Comparison of ENCODE assay signal across 8 mouse cellular contexts in genomic region chr14:121579055-121579454, GRCm38 (mm10).
DNase-seq lines count a peak whose midpoint lies in the region; ATAC-seq and TF ChIP-seq lines count a peak whose summit lies in the region.

No protein-coding gene starts in this region.

- H3K4me2 ChIP-seq in liver, embryonic 11.5 days = no peak overlapping the region
- no peak overlapping the region for H3K4me2 ChIP-seq in midbrain, embryonic 14.5 days (ENCODE audit: low read length)

- WGBS in liver, embryonic 11.5 days = 42% methylated on average over 3 of the region's 3 CpGs
- WGBS in midbrain, embryonic 14.5 days = 38% methylated on average over 3 of the region's 3 CpGs

- no peaks in the 10 kb centered on the region; the same call in 1 of the 2 replicates for H3K27me3 ChIP-seq in liver, embryonic 11.5 days (replicated peaks; ENCODE audit: control insufficient read depth, insufficient read depth, low read length)
- no peaks in the 10 kb centered on the region for H3K27me3 ChIP-seq in MEL (ENCODE audit: control insufficient read depth in 1 of 2, insufficient read depth in 2 of 2, low read length in 2 of 2)
- H3K27me3 ChIP-seq in midbrain, embryonic 14.5 days (ENCODE audit: control insufficient read depth, insufficient read depth, low read length) = no peaks in the 10 kb centered on the region

- no peaks in the 10 kb centered on the region for H3K4me1 ChIP-seq in liver, embryonic 11.5 days (replicated peaks; ENCODE audit: control insufficient read depth, insufficient read depth, low read length)
- H3K4me1 ChIP-seq in MEL (ENCODE audit: control insufficient read depth in 1 of 2, insufficient read depth in 2 of 2, low read length in 2 of 2) = no peaks in the 10 kb centered on the region
- H3K4me1 ChIP-seq in midbrain, embryonic 14.5 days (ENCODE audit: control insufficient read depth, insufficient read depth, low read length) = no peaks in the 10 kb centered on the region

- no peaks in the 10 kb centered on the region for H3K9me3 ChIP-seq in liver, embryonic 11.5 days (ENCODE audit: control insufficient read depth, low read length)
- H3K9me3 ChIP-seq in MEL (replicated peaks; ENCODE audit: insufficient read depth, low read length) = no peaks in the 10 kb centered on the region
- H3K9me3 ChIP-seq in midbrain, embryonic 14.5 days (ENCODE audit: control insufficient read depth, low read length) = no peaks in the 10 kb centered on the region

- no peak overlapping the region for H3K27ac ChIP-seq in liver, embryonic 11.5 days (ENCODE audit: low read depth, low read length)
- no peak overlapping the region for H3K27ac ChIP-seq in MEL (ENCODE audit: control insufficient read depth, low read depth, low read length)
- H3K27ac ChIP-seq in midbrain, embryonic 14.5 days (replicated peaks; ENCODE audit: low read depth, low read length) = no peak overlapping the region

- no peaks in the 10 kb centered on the region for H3K79me2 ChIP-seq in MEL (ENCODE audit: control insufficient read depth, insufficient read depth, low read length, poor library complexity)

- TF ChIP-seq EP300 in MEL (IDR thresholded peaks at IDR 0.05; ENCODE audit: low read depth in 1 of 2, low read length in 2 of 2) = no peak

- no peak for TF ChIP-seq POLR2A in MEL (IDR thresholded peaks at IDR 0.05; ENCODE audit: control insufficient read depth in 1 of 2, insufficient read depth in 1 of 2, low read depth in 1 of 2, low read length in 2 of 2, poor library complexity in 1 of 2)

- peak; percentile 86 for TF ChIP-seq RAD21 in MEL (IDR thresholded peaks at IDR 0.05; ENCODE audit: low read depth, low read length)

- no peaks in the 10 kb centered on the region; the same call in 1 of the 2 replicates for H3K36me3 ChIP-seq in liver, embryonic 11.5 days (ENCODE audit: control insufficient read depth, insufficient read depth, low read length)
- no peaks in the 10 kb centered on the region for H3K36me3 ChIP-seq in MEL (ENCODE audit: control insufficient read depth in 1 of 2, insufficient read depth in 2 of 2, low read length in 2 of 2)
- peaks cover 11% of the 10 kb centered on the region; the same call in 1 of the 2 replicates for H3K36me3 ChIP-seq in midbrain, embryonic 14.5 days (ENCODE audit: control insufficient read depth, insufficient read depth, low read length)

- no peak overlapping the region for H3K9ac ChIP-seq in liver, embryonic 11.5 days (ENCODE audit: low read depth, low read length)
- H3K9ac ChIP-seq in MEL (ENCODE audit: control insufficient read depth, low read depth, low read length, poor library complexity, severe bottlenecking) = no peak overlapping the region
- no peak overlapping the region for H3K9ac ChIP-seq in midbrain, embryonic 14.5 days (replicated peaks; ENCODE audit: low read length)

- peak; percentile 36 for DNase-seq in liver
- no peak for DNase-seq in liver, embryonic 11.5 days (ENCODE audit: low spot score)
- DNase-seq in MEL (ENCODE audit: low read depth, low spot score) = peak; percentile 77
- DNase-seq in adrenal gland, postnatal 4 days (ENCODE audit: low spot score in 2 of 2) = peak; percentile 34 to 35
- peak; percentile 41 to 79 for DNase-seq in kidney, postnatal 36 days
- DNase-seq in midbrain, embryonic 14.5 days = peak; percentile 84
- peak; percentile 81 for DNase-seq in thymus, postnatal 4 days

- H3K4me3 ChIP-seq in liver, embryonic 11.5 days (ENCODE audit: low read depth, low read length) = no peak overlapping the region
- H3K4me3 ChIP-seq in MEL (ENCODE audit: control insufficient read depth in 1 of 2, insufficient read depth in 1 of 2, low read depth in 2 of 2, low read length in 2 of 2) = no peak overlapping the region
- no peak overlapping the region for H3K4me3 ChIP-seq in midbrain, embryonic 14.5 days (replicated peaks; ENCODE audit: low read depth, low read length)

- peak; percentile 75 to 91 (median 75) for TF ChIP-seq CTCF in MEL (IDR thresholded peaks at IDR 0.05 in 2 of 3, conservative IDR thresholded peaks at IDR 0.05 in 1 of 3; ENCODE audit: control insufficient read depth in 1 of 3, insufficient read depth in 1 of 3, low read depth in 2 of 3, low read length in 3 of 3, poor library complexity in 1 of 3, severe bottlenecking in 1 of 3)

- ATAC-seq in liver, embryonic 11.5 days (replicated peaks; ENCODE audit: low FRiP score) = no peak
- ATAC-seq in frontal cortex, adult (ENCODE audit: low TSS enrichment) = peak; percentile 32; the same call in 1 of the 2 replicates
- ATAC-seq in midbrain, embryonic 14.5 days (ENCODE audit: low FRiP score, low TSS enrichment) = no peak

TF ChIP-seq in MEL, 35 proteins besides CTCF, POLR2A, EP300 and RAD21:
- TF ChIP-seq JUND (IDR thresholded peaks at IDR 0.05; ENCODE audit: low read depth, low read length) (no peak), MYC (IDR thresholded peaks at IDR 0.05; ENCODE audit: low read depth, low read length) (peak; percentile 75; the same call in 1 of the 2 replicates), E2F4 (IDR thresholded peaks at IDR 0.05; ENCODE audit: borderline replicate concordance, low read depth, low read length) (no peak), SMC3 (IDR thresholded peaks at IDR 0.05; ENCODE audit: low read depth, low read length) (peak; percentile 83), ZKSCAN1 (IDR thresholded peaks at IDR 0.05; ENCODE audit: low read depth, low read length) (no peak), CHD2 (IDR thresholded peaks at IDR 0.05; ENCODE audit: low read length) (no peak), ZC3H11A (IDR thresholded peaks at IDR 0.05; ENCODE audit: low read depth, low read length) (peak; percentile 80), UBTF (IDR thresholded peaks at IDR 0.05; ENCODE audit: borderline replicate concordance, insufficient read depth, low read depth, low read length) (no peak), TAL1 (IDR thresholded peaks at IDR 0.05; ENCODE audit: low read length) (no peak), USF1 (IDR thresholded peaks at IDR 0.05; ENCODE audit: low read depth, low read length) (no peak), MYB (IDR thresholded peaks at IDR 0.05; ENCODE audit: low read depth, low read length) (no peak), USF2 (IDR thresholded peaks at IDR 0.05; ENCODE audit: borderline replicate concordance in 1 of 2, insufficient read depth in 1 of 2, low read depth in 1 of 2, low read length in 2 of 2) (no peak), MAX (IDR thresholded peaks at IDR 0.05; ENCODE audit: low read length) (peak; percentile 58), MAZ (IDR thresholded peaks at IDR 0.05; ENCODE audit: low read depth, low read length) (no peak), RCOR1 (IDR thresholded peaks at IDR 0.05; ENCODE audit: low read depth, low read length) (peak; percentile 88), GATA1 (IDR thresholded peaks at IDR 0.05; ENCODE audit: low read depth, low read length) (peak; percentile 32; the same call in 1 of the 2 replicates), NRF1 (IDR thresholded peaks at IDR 0.05; ENCODE audit: insufficient read depth, low read depth, low read length, poor library complexity, severe bottlenecking) (no peak), ELF1 (IDR thresholded peaks at IDR 0.05; ENCODE audit: low read depth, low read length) (no peak), MXI1 (IDR thresholded peaks at IDR 0.05; ENCODE audit: low read depth, low read length) (no peak), POLR2AphosphoS5 (IDR thresholded peaks at IDR 0.05; ENCODE audit: borderline replicate concordance, low read depth, low read length) (no peak)
